In the genomic region with DNA sequence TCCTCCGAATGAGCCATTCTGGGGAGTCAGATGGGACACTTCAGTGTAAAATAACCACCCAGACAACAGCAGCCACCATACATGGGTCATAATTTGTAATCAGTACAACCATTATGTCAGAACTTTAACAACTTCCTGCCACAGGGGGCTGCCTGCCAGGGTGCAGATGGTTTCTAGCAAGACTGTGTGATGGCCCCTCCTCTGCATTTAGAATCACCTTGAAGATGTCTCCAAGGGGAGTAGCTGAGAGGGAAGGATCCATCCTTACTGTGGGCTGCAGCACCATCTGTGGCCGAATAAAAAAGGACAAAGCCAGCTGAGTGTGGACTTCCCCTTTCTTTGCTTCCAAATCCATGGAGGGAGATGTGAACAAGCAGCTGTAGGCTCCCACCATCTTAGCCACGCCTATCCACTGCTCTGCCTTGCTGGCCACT, we compare ENCODE assay signal across 9 mouse cellular contexts. TPM values are rescaled to one million over a fixed set of nuclear protein-coding genes. Genes with fewer than 3 reads are reported as not detected.
A peak's percentile ranks its signal among the peaks of the same experiment; 100 is the strongest.
DNase-seq lines count a peak whose midpoint lies in the region; ATAC-seq lines count a peak whose summit lies in the region.
"Had no signal": no experiment of that assay in that cellular context is flagged by ENCODE, and none has a peak within 500 bp of the region (broad histone marks: within the 10 kb centered on the region; RNA-seq: fewer than 3 reads in every experiment).

No protein-coding gene starts in this region.

- H3K4me1 ChIP-seq in heart, embryonic 16.5 days (ENCODE audit: control insufficient read depth, insufficient read depth, low read length), result peaks cover 19% of the 10 kb centered on the region

- no peak overlapping the region for H3K4me3 ChIP-seq in heart, embryonic 16.5 days (ENCODE audit: low read length)

- H3K9ac ChIP-seq in heart, embryonic 16.5 days (ENCODE audit: low read length), result no peak overlapping the region; the same call in 1 of the 2 replicates

- ATAC-seq in frontal cortex, adult (ENCODE audit: low TSS enrichment), result peak; percentile 73
- peak; percentile 32 for ATAC-seq in heart, embryonic 16.5 days (replicated peaks; ENCODE audit: extremely low read depth, insufficient read depth, low FRiP score)
- ATAC-seq in neutrophil, adult 5-6 weeks (ENCODE audit: extremely low read depth, insufficient number of reproducible peaks, low FRiP score, poor library complexity, severe bottlenecking), result peak; percentile 17; the same call in 1 of the 2 replicates

- H3K27ac ChIP-seq in heart, embryonic 16.5 days (ENCODE audit: low read length), result peak overlapping the region; percentile 73

- H3K36me3 ChIP-seq in heart, embryonic 16.5 days (ENCODE audit: control insufficient read depth, insufficient read depth), result peaks cover 19% of the 10 kb centered on the region

- H3K27me3 ChIP-seq in heart, embryonic 16.5 days (ENCODE audit: control insufficient read depth, insufficient read depth, low read length), result no peaks in the 10 kb centered on the region

- no peak for DNase-seq in frontal cortex, postnatal 14 days (ENCODE audit: low spot score in 2 of 2)
- peak; percentile 41 for DNase-seq in lung, postnatal 10 days
- DNase-seq in lung, postnatal 36 days, result no peak
- no peak for DNase-seq in adrenal gland, postnatal 4 days (ENCODE audit: low spot score in 2 of 2)
- DNase-seq in cerebellum, postnatal 14 days, result no peak
- DNase-seq: thymus, postnatal 4 days had no signal

- H3K4me2 ChIP-seq in heart, embryonic 16.5 days (ENCODE audit: low read depth, low read length), result no peak overlapping the region

- no peaks in the 10 kb centered on the region for H3K9me3 ChIP-seq in heart, embryonic 16.5 days (replicated peaks; ENCODE audit: control insufficient read depth, low read length)

- 62% methylated on average over 3 of the region's 3 CpGs for WGBS in heart, embryonic 16.5 days

RNA-seq across cellular contexts. Expression of a gene that starts 21.7 kb away (rescaled TPM):
- 15.5 and 16.1 TPM in 2 replicates for polyA plus RNA-seq in heart, embryonic 16.5 days (2015; fragmentation: Nextera tagmentation; extraction: Ambion mirVana)
- 120 and 125 TPM in 2 replicates for total RNA-seq in neutrophil, adult 5-6 weeks (2017)
- total RNA-seq in adrenal gland, postnatal 4 days (2021), result 10 to 100 TPM; 10.7 to 10.8 TPM

Comparison
In these comparisons a context has a peak if more than half of its experiments do, and no peak if none do; other contexts are left out.
1. ATAC-seq: peak in every context shown above with its lines; median percentile 73 in frontal cortex, adult; 32 in heart, embryonic 16.5 days; 17 in neutrophil, adult 5-6 weeks.
2. RNA of a gene that starts 21.7 kb away (total RNA-seq): 120 to 125 TPM in neutrophil, adult 5-6 weeks; 10.7 to 10.8 TPM in adrenal gland, postnatal 4 days; every median in the first group is over 10 times any median in the second.